Mouse (Mus musculus) monocyte, adult 59 days (primary cell): ENCODE results near the gene Napb. TPM values are rescaled to one million over a fixed set of nuclear protein-coding genes. Genes with fewer than 3 reads are reported as not detected.

Experiments
- total RNA-seq, 2 experiments: library from RNA; stranded (reverse); gene quantifications; one replicate each; pipeline ENCODE4 v1.2.4; 2023

Gene Napb
- 1 to 10 TPM; 1.4 TPM for total RNA-seq

GRCm38 (mm10) chr2:148732327-148733000 is at the start of gene Napb:
TSS of gene Napb (minus strand) at chr2:148732467.

GRCm38 (mm10) chr2:148781709-148782108 is 49.4 kb upstream of the Napb start, which contains the start of gene 8030411F24Rik:
TSS of gene 8030411F24Rik (plus strand) at chr2:148782009.

GRCm38 (mm10) chr2:148771397-148771796 is 39.1 kb upstream of the Napb start, which contains the start of gene Cst11:
TSS of gene Cst11 (minus strand) at chr2:148771497.

GRCm38 (mm10) chr2:148750058-148750457 is 17.8 kb upstream of the Napb start, which contains the start of gene Cstl1:
TSS of gene Cstl1 (plus strand) at chr2:148750358.

GRCm38 (mm10) chr2:148680775-148681291 is 51.4 kb downstream of the Napb start, which contains the start of gene Gzf1:
TSS of gene Gzf1 (plus strand) at chr2:148681023.

GRCm38 (mm10) chr2:148672199-148673096 is 59.8 kb downstream of the Napb start, which contains the start of gene Nxt1:
TSS of gene Nxt1 (plus strand) at chr2:148672601.

Other genes starting within 250 kb of the Napb start
- gene Nxt1, start 59.9 kb downstream of the Napb start, total RNA-seq, result 10 to 100 TPM; 14.8 to 20.8 TPM
- 10 to 100 TPM; 19.4 to 24.2 TPM for gene Gzf1, start 51.4 kb downstream of the Napb start, total RNA-seq
- gene Cstl1, start 17.9 kb upstream of the Napb start, total RNA-seq, result not detected
- gene Cst11, start 39.0 kb upstream of the Napb start, total RNA-seq, result not detected
- gene 8030411F24Rik, start 49.5 kb upstream of the Napb start, total RNA-seq, result not detected
- gene Cst12, start 56.9 kb upstream of the Napb start, total RNA-seq, result not detected
- gene Cst8, start 66.3 kb upstream of the Napb start, total RNA-seq, result not detected
- gene Cst13, start 87.6 kb upstream of the Napb start, total RNA-seq, result not detected
- not detected for gene Cst9, start 102.7 kb upstream of the Napb start, total RNA-seq
- not detected for gene 9230104L09Rik, start 132.6 kb upstream of the Napb start, total RNA-seq
- gene Cst3, start 143.2 kb upstream of the Napb start, total RNA-seq, result 1,000 to 10,000 TPM; 2,392 to 2,423 TPM